Mouse (Mus musculus): Measurements from ENCODE around the gene Rcn3.

DNA sequence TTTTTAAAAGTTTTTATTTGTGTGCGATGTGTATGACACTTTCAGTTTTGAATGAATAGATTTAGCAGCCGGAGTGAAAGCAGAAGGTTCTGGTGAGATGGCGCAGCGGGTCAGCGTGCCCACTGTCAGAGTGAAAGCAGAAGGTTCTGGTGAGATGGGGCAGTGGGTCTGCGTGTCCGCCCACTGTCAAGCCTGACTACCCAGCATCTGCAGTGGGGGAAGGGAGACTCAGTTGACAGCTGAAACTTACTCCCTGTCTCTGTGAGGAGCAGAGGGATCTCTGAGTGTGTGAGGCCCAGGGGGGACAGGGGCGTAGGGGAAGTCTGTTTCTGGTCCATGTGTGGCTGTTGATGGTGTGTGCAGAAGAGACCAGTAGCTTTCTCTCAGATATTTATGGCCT is 25.5 kb upstream of the Rcn3 start:
- TF ChIP-seq POLR2A (IDR thresholded peaks at IDR 0.05; ENCODE audit: insufficient read depth, low read depth, low read length) = no peak
- TF ChIP-seq CTCF (IDR thresholded peaks at IDR 0.05) = no peak
- no peak for TF ChIP-seq EP300 (IDR thresholded peaks at IDR 0.05; ENCODE audit: insufficient read depth, low read depth, low read length)

Measured in heart, adult 2 months (tissue).